In the genomic region with DNA sequence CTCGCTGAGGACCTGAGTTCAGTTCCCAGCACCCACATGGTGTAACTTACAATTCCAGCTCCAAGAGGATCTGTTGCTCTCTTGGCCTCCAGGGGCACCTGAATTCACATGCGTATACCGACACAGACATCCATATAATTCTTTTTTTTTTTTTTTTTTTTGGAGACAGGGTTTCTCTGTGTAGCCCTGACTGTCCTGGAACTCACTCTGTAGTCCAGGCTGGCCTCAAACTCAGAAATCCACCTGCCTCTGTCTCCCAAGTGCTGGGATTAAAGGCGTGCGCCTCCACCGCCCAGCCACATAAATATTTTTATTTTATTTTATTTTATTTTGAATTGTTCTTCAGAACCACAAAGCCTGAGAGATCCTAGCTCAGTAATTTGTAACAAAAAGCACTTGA, we compare ENCODE assay signal across 12 mouse cellular contexts. TPM values are rescaled to one million over a fixed set of nuclear protein-coding genes. Genes with fewer than 3 reads are reported as not detected.
DNase-seq lines count a peak whose midpoint lies in the region; ATAC-seq and TF ChIP-seq lines count a peak whose summit lies in the region.
"Not testable (repeated sequence)": the region's sequence is repeated elsewhere in the genome, so short reads cannot be mapped to it uniquely, and the experiment has no call there.
"Had no signal": no experiment of that assay in that cellular context is flagged by ENCODE, and none has a peak within 500 bp of the region (broad histone marks: within the 10 kb centered on the region; RNA-seq: fewer than 3 reads in every experiment).

No protein-coding gene starts in this region.

- H3K27me3 ChIP-seq in embryonic facial prominence, embryonic 15.5 days; heart, embryonic 10.5 days (ENCODE audit: insufficient read depth, poor library complexity, severe bottlenecking); hindbrain, embryonic 15.5 days; liver, embryonic 16.5 days (ENCODE audit: control insufficient read depth, insufficient read depth, low read depth, low read length); midbrain, embryonic 15.5 days (replicated peaks); stomach, embryonic 16.5 days (ENCODE audit: control insufficient read depth, insufficient read depth, low read length): not testable (repeated sequence)

- peak overlapping the region; percentile 75 for H3K9ac ChIP-seq in ES-E14 (ENCODE audit: insufficient read depth, low read depth, low read length, poor library complexity, severe bottlenecking)
- H3K9ac ChIP-seq in embryonic facial prominence, embryonic 15.5 days: not testable (repeated sequence)
- H3K9ac ChIP-seq in hindbrain, embryonic 15.5 days: peak overlapping the region; percentile 96
- H3K9ac ChIP-seq in liver, embryonic 16.5 days (ENCODE audit: low read depth, low read length): peak overlapping the region; percentile 98
- peak overlapping the region; percentile 96 for H3K9ac ChIP-seq in midbrain, embryonic 15.5 days
- peak overlapping the region; percentile 97 for H3K9ac ChIP-seq in stomach, embryonic 16.5 days (ENCODE audit: low read length)

- not testable (repeated sequence) for DNase-seq in ES-E14 (ENCODE audit: low read depth, low spot score); heart, embryonic 10.5 days (ENCODE audit: low spot score); left cerebral cortex, adult 2 months (ENCODE audit: extremely low spot score in 1 of 2, low spot score in 2 of 2)

- not testable (repeated sequence) for H3K4me1 ChIP-seq in ES-E14 (ENCODE audit: control insufficient read depth in 2 of 2, insufficient read depth in 2 of 2, low read length in 2 of 2, poor library complexity in 1 of 2); stomach, embryonic 16.5 days (ENCODE audit: control insufficient read depth, insufficient read depth, low read length)
- H3K4me1 ChIP-seq in embryonic facial prominence, embryonic 15.5 days: peaks cover 11% of the 10 kb centered on the region
- H3K4me1 ChIP-seq in heart, embryonic 10.5 days: peaks cover 11% of the 10 kb centered on the region
- peaks cover 21% of the 10 kb centered on the region for H3K4me1 ChIP-seq in hindbrain, embryonic 15.5 days (replicated peaks)
- peaks cover 13% of the 10 kb centered on the region for H3K4me1 ChIP-seq in liver, embryonic 16.5 days (ENCODE audit: control insufficient read depth, low read depth, low read length)
- peaks cover 16% of the 10 kb centered on the region for H3K4me1 ChIP-seq in midbrain, embryonic 15.5 days

- H3K36me3 ChIP-seq in ES-E14 (ENCODE audit: control insufficient read depth, insufficient read depth, low read length, poor library complexity, severe bottlenecking); embryonic facial prominence, embryonic 15.5 days; hindbrain, embryonic 15.5 days; liver, embryonic 16.5 days (ENCODE audit: control insufficient read depth, insufficient read depth); midbrain, embryonic 15.5 days (replicated peaks); stomach, embryonic 16.5 days (ENCODE audit: control insufficient read depth, insufficient read depth, low read length): not testable (repeated sequence)
- H3K36me3 ChIP-seq in heart, embryonic 10.5 days: peaks cover 13% of the 10 kb centered on the region

- in situ Hi-C loops in ES-E14 (cut with MboI; ENCODE audit: low sequenced_read_pairs in 2 of 2, unreplicated experiment in 2 of 2): not testable (repeated sequence)

- H3K27ac ChIP-seq in ES-E14 (ENCODE audit: insufficient read depth, low read depth, low read length, poor library complexity, severe bottlenecking); liver, embryonic 16.5 days (ENCODE audit: low read length): not testable (repeated sequence)
- peak overlapping the region; percentile 78 for H3K27ac ChIP-seq in embryonic facial prominence, embryonic 15.5 days (replicated peaks)
- peak overlapping the region; percentile 90 for H3K27ac ChIP-seq in heart, embryonic 10.5 days
- peak overlapping the region; percentile 81 for H3K27ac ChIP-seq in hindbrain, embryonic 15.5 days (replicated peaks)
- peak overlapping the region; percentile 91 for H3K27ac ChIP-seq in left cerebral cortex, adult 2 months
- H3K27ac ChIP-seq in midbrain, embryonic 15.5 days: peak overlapping the region; percentile 89
- peak overlapping the region; percentile 81 for H3K27ac ChIP-seq in stomach, embryonic 16.5 days (ENCODE audit: low read length)

- ATAC-seq in embryonic facial prominence, embryonic 15.5 days (ENCODE audit: insufficient number of reproducible peaks, low FRiP score, low TSS enrichment, low read depth); liver, embryonic 16.5 days (ENCODE audit: low read depth); stomach, embryonic 16.5 days (ENCODE audit: insufficient read depth, low FRiP score): not testable (repeated sequence)
- peak; percentile 40 for ATAC-seq in hindbrain, embryonic 15.5 days (ENCODE audit: low FRiP score, low read depth)
- ATAC-seq in midbrain, embryonic 15.5 days (replicated peaks): peak; percentile 61

- not testable (repeated sequence) for H3K9me3 ChIP-seq in ES-E14 (ENCODE audit: control insufficient read depth, insufficient read depth, low read depth, low read length); embryonic facial prominence, embryonic 15.5 days (replicated peaks); heart, embryonic 10.5 days; hindbrain, embryonic 15.5 days; liver, embryonic 16.5 days (replicated peaks; ENCODE audit: control insufficient read depth, low read length); midbrain, embryonic 15.5 days; stomach, embryonic 16.5 days (replicated peaks; ENCODE audit: control insufficient read depth, low read length)

- peak overlapping the region; percentile 27 to 64 for H3K4me3 ChIP-seq in ES-E14 (ENCODE audit: insufficient read depth in 1 of 2, low read depth in 1 of 2, low read length in 2 of 2, poor library complexity in 1 of 2, severe bottlenecking in 1 of 2)
- peak overlapping the region; percentile 92 for H3K4me3 ChIP-seq in embryonic facial prominence, embryonic 15.5 days (replicated peaks)
- H3K4me3 ChIP-seq in heart, embryonic 10.5 days: peak overlapping the region; percentile 89
- H3K4me3 ChIP-seq in hindbrain, embryonic 15.5 days: peak overlapping the region; percentile 88
- peak overlapping the region; percentile 84 for H3K4me3 ChIP-seq in left cerebral cortex, adult 2 months
- peak overlapping the region; percentile 95 for H3K4me3 ChIP-seq in liver, embryonic 16.5 days (ENCODE audit: low read depth, low read length)
- H3K4me3 ChIP-seq in midbrain, embryonic 15.5 days: peak overlapping the region; percentile 96
- peak overlapping the region; percentile 92 for H3K4me3 ChIP-seq in stomach, embryonic 16.5 days (replicated peaks; ENCODE audit: low read length)

- WGBS in embryonic facial prominence, embryonic 15.5 days: 52% methylated on average over 6 of the region's 6 CpGs
- 51% methylated on average over 6 of the region's 6 CpGs for WGBS in heart, embryonic 10.5 days
- 52% methylated on average over 6 of the region's 6 CpGs for WGBS in hindbrain, embryonic 15.5 days
- WGBS in liver, embryonic 16.5 days (ENCODE audit: insufficient replicate concordance): 43% methylated on average over 6 of the region's 6 CpGs
- WGBS in midbrain, embryonic 15.5 days: 51% methylated on average over 6 of the region's 6 CpGs
- WGBS in stomach, embryonic 16.5 days: 44% methylated on average over 6 of the region's 6 CpGs

- intact Hi-C loops in left cerebral cortex, adult 2 months (cut with DNase I): not testable (repeated sequence)

- peak overlapping the region; percentile 74 for H3K4me2 ChIP-seq in embryonic facial prominence, embryonic 15.5 days (replicated peaks)
- peak overlapping the region; percentile 90 for H3K4me2 ChIP-seq in hindbrain, embryonic 15.5 days
- peak overlapping the region; percentile 91 for H3K4me2 ChIP-seq in liver, embryonic 16.5 days (ENCODE audit: low read depth, low read length)
- H3K4me2 ChIP-seq in midbrain, embryonic 15.5 days: peak overlapping the region; percentile 81
- peak overlapping the region; percentile 97 for H3K4me2 ChIP-seq in stomach, embryonic 16.5 days (ENCODE audit: low read depth, low read length)

- TF ChIP-seq CTCF in left cerebral cortex, adult 2 months (IDR thresholded peaks at IDR 0.05): not testable (repeated sequence)

RNA-seq across cellular contexts. Expression of gene Arpc1a, which starts 0.4 kb away (rescaled TPM):
- 48.2 and 65.4 TPM in 2 replicates for total RNA-seq in ES-E14 (2012; rRNA removed)
- polyA plus RNA-seq in embryonic facial prominence, embryonic 15.5 days (2015; fragmentation: Nextera tagmentation; extraction: Ambion mirVana): 143 and 147 TPM in 2 replicates
- 113 and 117 TPM in 2 replicates for polyA plus RNA-seq in heart, embryonic 10.5 days (2016; fragmentation: Nextera tagmentation; extraction: Ambion mirVana)
- polyA plus RNA-seq in hindbrain, embryonic 15.5 days (2015; fragmentation: Nextera tagmentation; extraction: Ambion mirVana): 234 and 236 TPM in 2 replicates
- total RNA-seq in left cerebral cortex, adult 2 months (2021): 100 to 1,000 TPM; 192 to 199 TPM
- polyA plus RNA-seq in liver, embryonic 16.5 days (2015; fragmentation: Nextera tagmentation; extraction: Ambion mirVana): 52.2 and 52.3 TPM in 2 replicates
- polyA plus RNA-seq in midbrain, embryonic 15.5 days (2015; fragmentation: Nextera tagmentation; extraction: Ambion mirVana): 251 and 263 TPM in 2 replicates
- 148 and 155 TPM in 2 replicates for polyA plus RNA-seq in stomach, embryonic 16.5 days (2015; fragmentation: Nextera tagmentation; extraction: Ambion mirVana)

RNA-seq across cellular contexts. Expression of gene Kpna7, which starts 0.6 kb away (rescaled TPM):
- total RNA-seq in ES-E14 (2012; rRNA removed): 0.21 and 0.58 TPM in 2 replicates
- not detected in 2 replicates for polyA plus RNA-seq in embryonic facial prominence, embryonic 15.5 days (2015; fragmentation: Nextera tagmentation; extraction: Ambion mirVana)
- polyA plus RNA-seq in heart, embryonic 10.5 days (2016; fragmentation: Nextera tagmentation; extraction: Ambion mirVana): not detected in 2 replicates
- not detected in 2 replicates for polyA plus RNA-seq in hindbrain, embryonic 15.5 days (2015; fragmentation: Nextera tagmentation; extraction: Ambion mirVana)
- not detected for total RNA-seq in left cerebral cortex, adult 2 months (2021)
- 0.14 and 0.17 TPM in 2 replicates for polyA plus RNA-seq in liver, embryonic 16.5 days (2015; fragmentation: Nextera tagmentation; extraction: Ambion mirVana)
- polyA plus RNA-seq in midbrain, embryonic 15.5 days (2015; fragmentation: Nextera tagmentation; extraction: Ambion mirVana): not detected in 2 replicates
- 0.08 and 0.27 TPM in 2 replicates for polyA plus RNA-seq in stomach, embryonic 16.5 days (2015; fragmentation: Nextera tagmentation; extraction: Ambion mirVana)
- total RNA-seq: adrenal gland, postnatal 25 days; layer of hippocampus, postnatal 14 days; monocyte, adult 5-6 weeks had no signal
- polyA plus RNA-seq: spleen, adult 2 months had no signal

RNA-seq across cellular contexts. Expression of gene Arpc1b, which starts 30.8 kb away (rescaled TPM):
- 185 and 249 TPM in 2 replicates for total RNA-seq in ES-E14 (2012; rRNA removed)
- polyA plus RNA-seq in embryonic facial prominence, embryonic 15.5 days (2015; fragmentation: Nextera tagmentation; extraction: Ambion mirVana): 310 and 324 TPM in 2 replicates
- 195 and 218 TPM in 2 replicates for polyA plus RNA-seq in heart, embryonic 10.5 days (2016; fragmentation: Nextera tagmentation; extraction: Ambion mirVana)
- 73.2 and 88.7 TPM in 2 replicates for polyA plus RNA-seq in hindbrain, embryonic 15.5 days (2015; fragmentation: Nextera tagmentation; extraction: Ambion mirVana)
- total RNA-seq in left cerebral cortex, adult 2 months (2021): 10 to 100 TPM; 19.0 to 23.5 TPM
- 164 and 166 TPM in 2 replicates for polyA plus RNA-seq in liver, embryonic 16.5 days (2015; fragmentation: Nextera tagmentation; extraction: Ambion mirVana)
- polyA plus RNA-seq in midbrain, embryonic 15.5 days (2015; fragmentation: Nextera tagmentation; extraction: Ambion mirVana): 59.5 and 73.1 TPM in 2 replicates
- polyA plus RNA-seq in stomach, embryonic 16.5 days (2015; fragmentation: Nextera tagmentation; extraction: Ambion mirVana): 381 and 399 TPM in 2 replicates

RNA-seq across cellular contexts. Expression of gene 1700018F24Rik, which starts 40.4 kb away (rescaled TPM):
- total RNA-seq in ES-E14 (2012; rRNA removed): not detected in 2 replicates
- polyA plus RNA-seq in embryonic facial prominence, embryonic 15.5 days (2015; fragmentation: Nextera tagmentation; extraction: Ambion mirVana): 0.14 and 0.15 TPM in 2 replicates
- polyA plus RNA-seq in heart, embryonic 10.5 days (2016; fragmentation: Nextera tagmentation; extraction: Ambion mirVana): not detected in 2 replicates
- not detected in 2 replicates for polyA plus RNA-seq in hindbrain, embryonic 15.5 days (2015; fragmentation: Nextera tagmentation; extraction: Ambion mirVana)
- not detected for total RNA-seq in left cerebral cortex, adult 2 months (2021)
- polyA plus RNA-seq in liver, embryonic 16.5 days (2015; fragmentation: Nextera tagmentation; extraction: Ambion mirVana): not detected in 2 replicates
- not detected in 2 replicates for polyA plus RNA-seq in midbrain, embryonic 15.5 days (2015; fragmentation: Nextera tagmentation; extraction: Ambion mirVana)
- not detected in 2 replicates for polyA plus RNA-seq in stomach, embryonic 16.5 days (2015; fragmentation: Nextera tagmentation; extraction: Ambion mirVana)
- total RNA-seq: adrenal gland, postnatal 25 days; layer of hippocampus, postnatal 14 days; monocyte, adult 5-6 weeks had no signal
- polyA plus RNA-seq: spleen, adult 2 months had no signal

RNA-seq across cellular contexts. Expression of gene Gm4871, which starts 50.6 kb away (rescaled TPM):
- not detected in 2 replicates for total RNA-seq in ES-E14 (2012; rRNA removed)
- polyA plus RNA-seq in embryonic facial prominence, embryonic 15.5 days (2015; fragmentation: Nextera tagmentation; extraction: Ambion mirVana): not detected in 2 replicates
- polyA plus RNA-seq in heart, embryonic 10.5 days (2016; fragmentation: Nextera tagmentation; extraction: Ambion mirVana): not detected in 2 replicates
- not detected in 2 replicates for polyA plus RNA-seq in hindbrain, embryonic 15.5 days (2015; fragmentation: Nextera tagmentation; extraction: Ambion mirVana)
- total RNA-seq in left cerebral cortex, adult 2 months (2021): not detected
- polyA plus RNA-seq in liver, embryonic 16.5 days (2015; fragmentation: Nextera tagmentation; extraction: Ambion mirVana): not detected in 2 replicates
- not detected in 2 replicates for polyA plus RNA-seq in midbrain, embryonic 15.5 days (2015; fragmentation: Nextera tagmentation; extraction: Ambion mirVana)
- not detected in 2 replicates for polyA plus RNA-seq in stomach, embryonic 16.5 days (2015; fragmentation: Nextera tagmentation; extraction: Ambion mirVana)
- total RNA-seq: adrenal gland, postnatal 25 days; layer of hippocampus, postnatal 14 days; monocyte, adult 5-6 weeks had no signal
- polyA plus RNA-seq: spleen, adult 2 months had no signal

Comparison
In these comparisons a context has a peak if more than half of its experiments do, and no peak if none do; other contexts are left out.
1. H3K4me3 ChIP-seq: peak in every context shown above with its lines; median percentile 96 in midbrain, embryonic 15.5 days; 95 in liver, embryonic 16.5 days; 92 in embryonic facial prominence, embryonic 15.5 days; 92 in stomach, embryonic 16.5 days; 89 in heart, embryonic 10.5 days; 88 in hindbrain, embryonic 15.5 days; 84 in left cerebral cortex, adult 2 months; 46 in ES-E14.